ENCODE assay signal across 26 mouse cellular contexts in genomic region chr13:36139703-36140102, GRCm38 (mm10). TPM values are rescaled to one million over a fixed set of nuclear protein-coding genes. Genes with fewer than 3 reads are reported as not detected.
DNase-seq lines count a peak whose midpoint lies in the region; ATAC-seq and TF ChIP-seq lines count a peak whose summit lies in the region.
"Had no signal": no experiment of that assay in that cellular context is flagged by ENCODE, and none has a peak within 500 bp of the region (broad histone marks: within the 10 kb centered on the region; RNA-seq: fewer than 3 reads in every experiment).

No protein-coding gene starts in this region.

- no peak for TF ChIP-seq POLR2A in lung, adult 2 months (IDR thresholded peaks at IDR 0.05; ENCODE audit: borderline replicate concordance, extremely low read depth, low read depth, low read length)
- no peak for TF ChIP-seq POLR2A in small intestine, adult 2 months (IDR thresholded peaks at IDR 0.05; ENCODE audit: low read depth, low read length)

- H3K27ac ChIP-seq in heart, embryonic 14.5 days (replicated peaks in 1 of 2; ENCODE audit: control insufficient read depth in 1 of 2, insufficient read depth in 1 of 2, low read depth in 2 of 2, low read length in 2 of 2), result peak overlapping the region; percentile 35 to 57; a peak in 1 of 4 replicates
- 0 out of 2 replicates have a peak overlapping the region, but pooled peaks have one; percentile 18 for H3K27ac ChIP-seq in lung, embryonic 14.5 days (ENCODE audit: low read depth)
- peak overlapping the region; percentile 50 for H3K27ac ChIP-seq in small intestine, adult 2 months (ENCODE audit: insufficient read depth, low read depth, low read length)
- H3K27ac ChIP-seq: embryonic facial prominence, embryonic 12.5 days; gastrocnemius, adult 2 months; hindbrain, embryonic 10.5 days; hindbrain, postnatal 0 days; left cerebral cortex, adult 2 months; midbrain, embryonic 15.5 days; neural tube, embryonic 13.5 days had no signal

- no peak overlapping the region for H3K4me3 ChIP-seq in heart, embryonic 14.5 days (ENCODE audit: control insufficient read depth in 1 of 2, insufficient read depth in 1 of 2, low read depth in 1 of 2, low read length in 2 of 2)
- no peak overlapping the region for H3K4me3 ChIP-seq in lung, embryonic 14.5 days (ENCODE audit: low read depth, low read length)
- no peak overlapping the region for H3K4me3 ChIP-seq in lung, adult 2 months (replicated peaks; ENCODE audit: extremely low read depth, low read depth, low read length)
- H3K4me3 ChIP-seq in small intestine, adult 2 months (ENCODE audit: low read depth, low read length), result no peak overlapping the region
- H3K4me3 ChIP-seq: embryonic facial prominence, embryonic 12.5 days; gastrocnemius, adult 2 months; hindbrain, embryonic 10.5 days; left cerebral cortex, adult 2 months; midbrain, embryonic 15.5 days; myocyte; neural tube, embryonic 13.5 days had no signal

- H3K4me1 ChIP-seq in heart, embryonic 14.5 days (ENCODE audit: control insufficient read depth in 2 of 2, insufficient read depth in 2 of 2, low read length in 2 of 2), result peaks cover 6 to 20% of the 10 kb centered on the region in 2 experiments
- H3K4me1 ChIP-seq in lung, embryonic 14.5 days (ENCODE audit: insufficient read depth), result no peaks in the 10 kb centered on the region
- peaks cover 2% of the 10 kb centered on the region; the same call in 1 of the 2 replicates for H3K4me1 ChIP-seq in lung, adult 2 months (ENCODE audit: control insufficient read depth, insufficient read depth, low read length)
- peaks cover 5% of the 10 kb centered on the region; the same call in 1 of the 2 replicates for H3K4me1 ChIP-seq in small intestine, adult 2 months (ENCODE audit: control insufficient read depth, insufficient read depth, insufficient read length, low read length)
- H3K4me1 ChIP-seq: embryonic facial prominence, embryonic 12.5 days; hindbrain, embryonic 10.5 days; midbrain, embryonic 15.5 days; neural tube, embryonic 13.5 days had no signal

- no peak for TF ChIP-seq CTCF in lung, embryonic 14.5 days (IDR thresholded peaks at IDR 0.05; ENCODE audit: low read depth)
- no peak for TF ChIP-seq CTCF in lung, adult 2 months (IDR thresholded peaks at IDR 0.05; ENCODE audit: insufficient read depth, low read length)
- TF ChIP-seq CTCF in small intestine, adult 2 months (IDR thresholded peaks at IDR 0.05; ENCODE audit: extremely low read depth, insufficient read length, insufficient replicate concordance, low read depth, low read length), result no peak

- DNase-seq in heart, adult 8-10 months (ENCODE audit: low spot score), result no peak
- no peak for DNase-seq in lung, embryonic 14.5 days
- no peak for DNase-seq in lung, adult 2 months
- DNase-seq in cerebellum, postnatal 14 days, result no peak
- DNase-seq: adrenal gland, postnatal 25 days; cerebellum, adult 8-10 months; gastrocnemius, adult 2 months; kidney, adult 18-20 months; kidney, postnatal 4 days; lung, adult 18-20 months; lung, postnatal 4 days; retina, postnatal 1 day had no signal

- no peaks in the 10 kb centered on the region for H3K9me3 ChIP-seq in heart, embryonic 14.5 days (ENCODE audit: control insufficient read depth, low read length)
- H3K9me3 ChIP-seq in lung, embryonic 14.5 days (ENCODE audit: low read depth, low read length), result no peaks in the 10 kb centered on the region
- H3K9me3 ChIP-seq: embryonic facial prominence, embryonic 12.5 days; hindbrain, embryonic 10.5 days; midbrain, embryonic 15.5 days; neural tube, embryonic 13.5 days had no signal

- no peak overlapping the region for H3K9ac ChIP-seq in heart, embryonic 14.5 days (ENCODE audit: low read length)
- no peak overlapping the region for H3K9ac ChIP-seq in lung, embryonic 14.5 days
- H3K9ac ChIP-seq: embryonic facial prominence, embryonic 12.5 days; midbrain, embryonic 15.5 days; neural tube, embryonic 13.5 days had no signal

- H3K36me3 ChIP-seq in heart, embryonic 14.5 days (ENCODE audit: control insufficient read depth, insufficient read depth, low read length), result no peaks in the 10 kb centered on the region
- H3K36me3 ChIP-seq in lung, embryonic 14.5 days (ENCODE audit: insufficient read depth), result no peaks in the 10 kb centered on the region
- no peaks in the 10 kb centered on the region; the same call in 1 of the 2 replicates for H3K36me3 ChIP-seq in small intestine, adult 2 months (ENCODE audit: control insufficient read depth, insufficient read depth, low read length)
- H3K36me3 ChIP-seq: embryonic facial prominence, embryonic 12.5 days; hindbrain, embryonic 10.5 days; midbrain, embryonic 15.5 days; neural tube, embryonic 13.5 days had no signal

- ATAC-seq in heart, embryonic 14.5 days (ENCODE audit: insufficient number of reproducible peaks, insufficient read depth, low FRiP score, low read depth), result no peak
- ATAC-seq in lung, embryonic 14.5 days (ENCODE audit: insufficient read depth), result no peak
- ATAC-seq in erythroid progenitor cell, adult 5-6 weeks (replicated peaks; ENCODE audit: low FRiP score, poor library complexity, severe bottlenecking), result no peak
- ATAC-seq: CD4-positive, CD25-positive, alpha-beta regulatory T cell, adult 4 months; forebrain, embryonic 14.5 days; hindbrain, postnatal 0 days; midbrain, embryonic 15.5 days had no signal

- WGBS in heart, embryonic 14.5 days, result 68% methylated on average over 5 of the region's 5 CpGs
- WGBS in lung, embryonic 14.5 days, result 77% methylated on average over 5 of the region's 5 CpGs
- 65% methylated on average over 5 of the region's 5 CpGs for WGBS in lung, adult 2 months
- whole genome bisulfite sequencing in small intestine, adult 2 months, result 27% methylated on average over 5 of the region's 5 CpGs

- no peak overlapping the region for H3K4me2 ChIP-seq in heart, embryonic 14.5 days (ENCODE audit: low read length)
- no peak overlapping the region for H3K4me2 ChIP-seq in lung, embryonic 14.5 days
- H3K4me2 ChIP-seq: embryonic facial prominence, embryonic 12.5 days; heart, embryonic 11.5 days; liver, embryonic 11.5 days; midbrain, embryonic 15.5 days; neural tube, embryonic 13.5 days had no signal

- no peaks in the 10 kb centered on the region for H3K27me3 ChIP-seq in heart, embryonic 14.5 days (ENCODE audit: control insufficient read depth, insufficient read depth, low read length)
- no peaks in the 10 kb centered on the region for H3K27me3 ChIP-seq in lung, embryonic 14.5 days (ENCODE audit: insufficient read depth, low read length)
- no peaks in the 10 kb centered on the region for H3K27me3 ChIP-seq in small intestine, adult 2 months (ENCODE audit: control insufficient read depth, insufficient read depth, low read length)
- H3K27me3 ChIP-seq: embryonic facial prominence, embryonic 12.5 days; midbrain, embryonic 15.5 days; neural tube, embryonic 13.5 days had no signal

RNA-seq across cellular contexts. Expression of gene Lyrm4, which starts 22.4 kb away (rescaled TPM):
- 31.6 and 32.5 TPM in 2 replicates for polyA plus RNA-seq in heart, embryonic 14.5 days (2014; fragmentation: Nextera tagmentation; extraction: Ambion mirVana)
- 10 to 100 TPM; 11.5 to 13.0 (median 11.9) TPM for total RNA-seq in heart, adult 8-10 months (2022)
- 25.9 and 26.2 TPM in 2 replicates for polyA plus RNA-seq in lung, embryonic 14.5 days (2014; fragmentation: Nextera tagmentation; extraction: Ambion mirVana)
- polyA plus RNA-seq in lung, adult 2 months (2012; rRNA removed), result 4.5 and 5.2 TPM in 2 replicates
- 1.3 and 2.6 TPM in 2 replicates for polyA plus RNA-seq in small intestine, adult 2 months (2012; rRNA removed)
- 8.8 and 9.4 TPM in 2 replicates for total RNA-seq in erythroid progenitor cell, adult 5-6 weeks (2015; ENCODE audit: low replicate concordance)
- total RNA-seq in erythroid progenitor cell, adult 5-6 weeks (2017; ENCODE audit: low replicate concordance), result 2.4 and 9.2 TPM in 2 replicates

RNA-seq across cellular contexts. Expression of gene Fars2, which starts 22.5 kb away (rescaled TPM):
- 58.6 and 68.1 TPM in 2 replicates for polyA plus RNA-seq in heart, embryonic 14.5 days (2014; fragmentation: Nextera tagmentation; extraction: Ambion mirVana)
- 10 to 100 TPM; 85.3 to 90.4 (median 87.3) TPM for total RNA-seq in heart, adult 8-10 months (2022)
- polyA plus RNA-seq in lung, embryonic 14.5 days (2014; fragmentation: Nextera tagmentation; extraction: Ambion mirVana), result 29.3 and 34.3 TPM in 2 replicates
- 25.1 and 34.9 TPM in 2 replicates for polyA plus RNA-seq in lung, adult 2 months (2012; rRNA removed)
- polyA plus RNA-seq in small intestine, adult 2 months (2012; rRNA removed), result 23.4 and 42.6 TPM in 2 replicates
- total RNA-seq in erythroid progenitor cell, adult 5-6 weeks (2015; ENCODE audit: low replicate concordance), result 21.3 and 23.5 TPM in 2 replicates
- total RNA-seq in erythroid progenitor cell, adult 5-6 weeks (2017; ENCODE audit: low replicate concordance), result 35.8 and 44.8 TPM in 2 replicates
